Mouse (Mus musculus) cerebellum, adult 9-10 months (tissue): ENCODE measurements around the gene Dmrta1.
"Not testable (repeated sequence)": the region's sequence is repeated elsewhere in the genome, so short reads cannot be mapped to it uniquely, and the experiment has no call there.

Experiments used
- DNase-seq: peaks from one replicate; pipeline ENCODE4 v3.0.0; 2022

Gene Dmrta1

GRCm38 (mm10) chr4:89679195-89679594 is at the start of gene Dmrta1:
Dmrta1 (plus strand) TSS chr4:89679436.
- DNase-seq, result no peak

- DNase-seq, result no peak
These were observed 48.7 kb upstream of the Dmrta1 start for GRCm38 (mm10) chr4:89630374-89631079.

DNA sequence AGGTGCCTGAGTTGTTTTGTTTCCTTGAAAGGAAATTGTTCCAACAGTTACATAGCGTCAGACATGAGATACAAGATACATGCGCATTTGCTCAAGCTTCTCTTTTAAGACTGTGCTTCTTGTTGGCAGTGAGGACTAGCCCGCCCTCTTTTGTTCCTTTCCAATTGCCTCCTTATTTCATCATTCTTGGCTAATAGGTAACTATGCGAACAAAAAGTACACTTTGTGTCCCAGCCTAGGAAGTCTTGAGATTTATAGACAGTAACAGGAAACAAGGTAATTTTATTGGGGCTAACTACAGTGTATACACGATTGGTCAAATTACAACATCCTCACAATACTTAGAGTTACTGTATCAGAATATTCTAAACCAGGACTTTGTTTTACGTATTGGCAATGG is 47.7 kb upstream of the Dmrta1 start:
- DNase-seq, result no peak

GRCm38 (mm10) chr4:89638651-89639050 is 40.6 kb upstream of the Dmrta1 start:
- no peak for DNase-seq

DNA sequence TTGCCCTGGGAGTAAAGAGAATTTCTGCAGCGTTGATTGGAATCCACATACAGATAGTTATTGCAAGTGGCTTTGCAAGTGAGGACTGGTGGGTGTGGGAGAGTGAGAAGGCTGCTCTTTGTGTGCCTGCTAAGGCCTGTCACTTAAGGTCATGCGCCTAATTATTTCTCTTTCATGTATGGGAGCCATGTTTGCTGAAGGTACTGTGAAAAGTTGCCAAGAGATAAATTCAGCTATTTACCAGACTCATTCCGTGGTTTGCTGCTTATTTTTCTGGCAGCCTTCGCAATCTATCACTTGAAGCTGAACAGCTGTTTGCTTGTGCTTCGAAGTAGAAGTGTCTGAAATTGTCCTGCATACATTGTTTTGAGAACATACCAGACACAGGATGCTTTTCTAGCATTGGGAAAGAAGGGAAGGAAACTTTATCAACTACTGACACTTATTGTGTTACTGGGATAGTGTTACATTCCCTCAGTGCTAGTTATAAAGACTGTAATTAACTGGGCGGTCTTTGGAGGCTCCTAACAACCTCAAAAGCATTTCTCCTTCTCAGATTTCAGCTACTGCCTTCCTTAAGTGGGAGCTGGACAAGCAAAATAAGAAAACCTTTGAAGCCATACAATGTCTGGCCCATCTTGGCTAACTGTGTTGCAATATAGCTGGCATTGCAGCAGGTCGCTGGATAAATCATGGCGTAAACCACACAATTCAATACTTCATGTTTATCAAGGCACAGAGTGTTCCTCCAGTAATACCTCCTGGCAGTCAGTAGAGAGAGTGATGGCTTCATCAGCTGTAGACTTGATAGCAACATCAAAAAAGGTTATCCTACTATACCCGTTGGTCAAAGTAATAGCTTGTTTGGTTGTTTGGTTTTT is 34.8 kb upstream of the Dmrta1 start:
- DNase-seq, result no peak

GRCm38 (mm10) chr4:89650352-89651311 is 28.6 kb upstream of the Dmrta1 start:
- no peak for DNase-seq

GRCm38 (mm10) chr4:89651312-89651686 is 27.9 kb upstream of the Dmrta1 start:
- DNase-seq, result no peak

DNA sequence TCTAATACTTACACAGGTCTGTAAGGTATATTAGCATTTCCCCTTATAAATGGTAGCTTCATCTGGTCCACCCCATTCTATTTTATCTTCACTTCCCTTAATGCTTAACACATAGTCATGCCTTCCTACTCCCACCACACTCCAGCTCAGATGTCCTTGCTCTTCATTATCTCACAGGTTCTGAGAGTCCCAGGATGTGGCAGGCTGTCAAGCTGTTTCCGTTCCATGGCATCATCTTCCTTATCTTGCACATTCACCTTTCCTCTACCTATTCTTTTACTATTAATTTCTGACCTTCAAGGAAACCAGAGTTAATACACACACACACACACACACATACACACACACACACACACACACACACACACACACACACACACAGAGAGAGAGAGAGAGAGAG is 27.5 kb upstream of the Dmrta1 start:
- no peak for DNase-seq

- no peak for DNase-seq
These were observed 15.8 kb upstream of the Dmrta1 start for GRCm38 (mm10) chr4:89663406-89663805.

- no peak for DNase-seq
These were observed 4.5 kb upstream of the Dmrta1 start for GRCm38 (mm10) chr4:89674711-89675110.

DNA sequence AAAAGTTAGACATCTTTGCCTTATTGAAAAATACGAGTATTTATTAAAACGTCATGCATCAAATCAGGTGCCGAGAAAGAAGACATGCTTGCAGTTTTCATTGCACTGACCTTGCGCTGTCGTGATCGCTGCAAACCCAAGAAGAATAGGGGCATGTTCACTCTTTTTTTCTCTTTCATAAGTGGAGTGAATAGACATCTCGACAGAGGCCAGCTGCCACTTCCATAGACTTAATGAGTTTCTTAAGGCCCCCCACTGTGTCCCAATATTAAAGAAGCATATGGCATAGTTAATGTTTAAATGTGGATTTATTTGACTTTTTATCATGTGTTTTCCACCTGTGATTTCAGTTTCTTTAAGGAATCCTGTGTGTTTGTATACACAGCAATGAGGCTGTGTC is 1.3 kb upstream of the Dmrta1 start:
- DNase-seq, result no peak

DNA sequence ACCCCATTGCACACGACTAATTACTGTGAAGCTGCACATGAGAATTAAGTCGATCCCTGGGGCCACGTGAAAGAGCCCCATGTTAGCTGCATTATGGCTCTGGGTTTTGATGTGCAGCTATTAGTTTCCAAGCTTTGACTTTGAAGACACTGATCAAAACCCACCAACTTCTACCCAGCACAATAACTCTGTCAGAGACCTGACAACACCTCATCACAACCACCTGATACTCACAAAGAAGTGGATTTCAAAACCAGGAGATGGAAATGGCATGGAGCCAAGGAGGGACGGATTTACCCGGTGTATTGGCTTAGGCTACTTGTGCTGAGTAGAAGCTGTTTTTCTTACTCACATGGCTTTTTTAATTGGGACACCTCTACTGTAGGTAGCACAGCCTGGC is 523 bp upstream of the Dmrta1 start:
- no peak for DNase-seq

- DNase-seq, result no peak
These were observed 8.9 kb downstream of the Dmrta1 start for GRCm38 (mm10) chr4:89687961-89688803.

DNA sequence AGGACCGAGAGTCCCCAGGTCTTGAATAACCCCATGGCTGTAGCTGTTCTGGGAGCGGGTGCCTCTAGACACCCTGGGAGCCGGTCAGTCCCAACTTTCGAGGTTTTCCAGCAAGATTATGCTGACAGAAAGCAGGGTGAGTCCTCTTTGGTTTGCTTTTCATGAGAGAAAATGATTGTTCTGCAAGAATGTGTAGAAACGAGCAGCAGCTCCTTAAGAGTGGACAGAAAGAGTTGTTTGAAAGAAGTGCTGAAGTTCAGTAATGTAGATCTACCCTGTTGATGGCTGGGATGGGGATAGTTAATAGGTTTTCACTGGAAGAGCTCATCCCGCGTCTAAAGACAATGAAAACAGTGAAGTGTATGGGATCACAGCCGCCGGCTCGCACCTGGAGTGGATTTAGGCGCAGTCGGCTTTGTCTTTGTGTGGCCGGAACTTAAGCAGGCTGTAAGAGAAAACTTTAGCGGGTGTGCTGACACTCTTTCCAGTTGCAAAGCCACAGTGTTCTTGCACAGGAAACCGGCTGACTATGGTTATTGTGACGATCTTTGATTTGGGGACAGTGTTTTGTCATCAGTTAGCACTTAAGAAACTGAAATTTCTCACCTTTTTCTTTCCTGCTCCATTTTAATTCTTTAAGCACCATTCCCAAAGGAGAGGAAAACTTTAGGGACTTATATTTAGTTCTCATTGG is 9.7 kb downstream of the Dmrta1 start:
- DNase-seq, result no peak

DNA sequence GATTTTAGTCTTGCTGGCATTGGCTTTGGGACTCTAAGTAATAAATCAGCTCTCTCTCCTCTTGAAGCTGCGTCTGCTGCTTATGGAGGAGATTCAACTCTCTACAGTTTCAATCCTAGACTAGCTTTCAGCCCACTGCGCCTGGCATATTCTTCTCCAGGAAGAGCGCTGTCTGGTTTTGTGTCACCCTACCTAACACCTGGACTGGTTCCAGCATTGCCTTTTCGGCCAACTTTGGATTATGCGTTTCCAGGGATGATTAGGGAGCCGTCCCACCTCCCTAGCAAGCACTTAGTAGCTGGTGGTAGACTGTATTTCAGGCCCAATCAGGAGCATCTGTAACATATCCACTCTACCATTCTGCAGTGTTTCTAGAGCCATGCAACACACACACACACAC is 12.7 kb downstream of the Dmrta1 start:
- no peak for DNase-seq

DNA sequence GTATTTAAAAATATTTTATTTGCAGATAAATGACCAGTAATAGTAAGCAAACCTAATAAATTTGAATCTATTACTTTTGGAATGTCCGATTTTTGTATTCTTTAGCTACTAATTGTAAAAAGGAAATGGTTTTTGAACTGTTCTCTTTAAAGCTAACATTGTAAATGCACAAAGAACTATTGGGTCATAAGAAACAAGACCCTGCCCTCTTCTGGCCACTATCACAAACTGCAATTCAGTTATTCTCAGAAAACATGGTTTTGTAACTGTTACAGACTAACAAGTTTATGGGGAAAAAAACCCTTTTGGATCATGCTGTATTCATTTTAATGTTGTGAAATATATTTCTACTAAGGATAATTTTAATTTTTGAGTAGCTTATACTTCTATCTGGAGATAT is 13.5 kb downstream of the Dmrta1 start:
- DNase-seq, result no peak

DNA sequence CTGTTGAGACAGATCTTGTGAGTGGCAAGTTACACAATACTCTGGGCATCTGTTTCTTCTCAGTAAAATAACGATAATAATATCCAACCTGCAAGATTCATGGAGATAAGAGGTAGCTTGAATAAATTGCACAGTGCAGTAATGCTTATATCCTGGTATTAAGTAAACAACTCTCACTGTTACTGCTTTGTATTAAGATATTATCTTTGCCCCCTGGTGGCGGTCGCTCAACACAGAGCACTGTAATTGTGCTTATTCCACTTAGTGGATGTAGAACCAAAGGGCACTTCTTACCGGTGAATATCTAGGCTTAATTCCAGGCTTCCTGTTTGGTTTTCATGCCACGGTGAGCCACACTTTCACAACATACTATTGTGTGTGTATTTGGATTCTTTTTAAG is 16.4 kb downstream of the Dmrta1 start:
- DNase-seq, result no peak

- DNase-seq, result no peak
These were observed 18.7 kb downstream of the Dmrta1 start for GRCm38 (mm10) chr4:89697951-89698350.

- DNase-seq, result not testable (repeated sequence)
These were observed 44.4 kb downstream of the Dmrta1 start for GRCm38 (mm10) chr4:89723526-89724190.
